In genomic region chr4:59819477-59820022, GRCm38 (mm10) we compare ENCODE assay signal across 8 mouse cellular contexts. TPM values are rescaled to one million over a fixed set of nuclear protein-coding genes. Genes with fewer than 3 reads are reported as not detected.
DNase-seq lines count a peak whose midpoint lies in the region; TF ChIP-seq lines count a peak whose summit lies in the region.

No protein-coding gene starts in this region.

- H3K36me3 ChIP-seq in kidney, adult 2 months (ENCODE audit: control insufficient read depth, insufficient read depth, low read length), result no peaks in the 10 kb centered on the region

- 38% methylated on average over 12 of the region's 12 CpGs for WGBS in kidney, adult 2 months

- H3K27me3 ChIP-seq in kidney, adult 2 months (replicated peaks; ENCODE audit: control insufficient read depth, insufficient read depth, low read length), result no peaks in the 10 kb centered on the region

- intact Hi-C loops in left cerebral cortex, postnatal 36 days (cut with DNase I), result no loop called here

- H3K4me3 ChIP-seq in kidney, adult 2 months (ENCODE audit: insufficient read depth, low read depth, low read length), result no peak overlapping the region

- TF ChIP-seq CTCF in kidney, adult 2 months (conservative IDR thresholded peaks at IDR 0.05; ENCODE audit: insufficient read depth, insufficient read length, low read depth, low read length), result no peak

- peaks cover 16% of the 10 kb centered on the region for H3K4me1 ChIP-seq in kidney, adult 2 months (ENCODE audit: control insufficient read depth, insufficient read depth, low read length)

- peak; percentile 45 for DNase-seq in kidney, adult 2 months
- no peak for DNase-seq in kidney, adult 11 months
- DNase-seq in cerebellum, adult 9-10 months, result peak; percentile 70
- peak; percentile 46 for DNase-seq in heart, postnatal 4 days
- peak; percentile 72 for DNase-seq in lung, postnatal 10 days
- peak; percentile 21 for DNase-seq in skeletal muscle tissue, adult 2 months (ENCODE audit: low read depth, low spot score)
- DNase-seq in testis, postnatal 10 days (ENCODE audit: low spot score), result no peak
- no peak for DNase-seq in left cerebral cortex, postnatal 36 days (ENCODE audit: low spot score in 2 of 2)

- TF ChIP-seq POLR2A in kidney, adult 2 months (IDR thresholded peaks at IDR 0.05; ENCODE audit: low read depth, low read length), result no peak

- peak overlapping the region; percentile 2; the same call in 1 of the 2 replicates for H3K27ac ChIP-seq in kidney, adult 2 months (ENCODE audit: insufficient read depth, low read depth, low read length)

RNA-seq across cellular contexts. Expression of gene Snx30, which starts 13.9 kb away (rescaled TPM):
- polyA plus RNA-seq in kidney, adult 2 months (2012; rRNA removed), result 4.8 and 5.2 TPM in 2 replicates
- 10 to 100 TPM; 10.3 to 12.9 TPM for total RNA-seq in heart, postnatal 4 days (2021)
- total RNA-seq in left cerebral cortex, postnatal 36 days (2021), result 10 to 100 TPM; 31.8 to 33.8 TPM

RNA-seq across cellular contexts. Expression of gene Inip, which starts 18.2 kb away (rescaled TPM):
- polyA plus RNA-seq in kidney, adult 2 months (2012; rRNA removed), result 5.7 and 7.5 TPM in 2 replicates
- 10 to 100 TPM; 19.7 to 22.7 TPM for total RNA-seq in heart, postnatal 4 days (2021)
- 10 to 100 TPM; 21.3 to 23.5 TPM for total RNA-seq in left cerebral cortex, postnatal 36 days (2021)

Comparison
In these comparisons a context has a peak if more than half of its experiments do, and no peak if none do; other contexts are left out.
1. DNase-seq: peak in kidney, adult 2 months (single experiment), cerebellum, adult 9-10 months (single experiment), heart, postnatal 4 days (single experiment), lung, postnatal 10 days (single experiment) and skeletal muscle tissue, adult 2 months (single experiment); none in kidney, adult 11 months (single experiment), testis, postnatal 10 days (single experiment) and left cerebral cortex, postnatal 36 days (0 of 2).